Comparison of ENCODE assay signal across 18 mouse cellular contexts in the genomic region with DNA sequence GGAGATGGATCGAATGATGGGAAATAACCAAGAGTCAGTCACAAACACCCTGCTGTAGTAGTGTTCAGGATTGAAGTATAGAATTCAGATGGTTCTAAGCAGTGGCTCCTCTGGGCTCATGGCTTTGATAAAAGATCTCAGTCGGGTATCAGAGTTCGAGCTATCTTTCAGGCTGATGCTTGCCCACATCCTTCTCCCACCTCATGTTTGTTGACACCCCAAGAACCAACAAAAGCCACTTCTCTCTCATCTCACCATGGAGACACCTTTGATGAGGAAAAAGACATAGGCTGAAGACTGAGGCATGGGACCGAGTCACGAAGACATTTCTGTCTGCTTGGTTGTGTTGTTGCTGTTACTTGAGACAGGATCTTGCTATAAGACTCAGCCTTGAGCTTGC.
"Had no signal": no experiment of that assay in that cellular context is flagged by ENCODE, and none has a peak within 500 bp of the region (broad histone marks: within the 10 kb centered on the region; RNA-seq: fewer than 3 reads in every experiment).

No protein-coding gene starts in this region.

- H3K36me3 ChIP-seq: limb, embryonic 12.5 days; liver, embryonic 13.5 days; lung, embryonic 15.5 days; midbrain, embryonic 15.5 days had no signal

- H3K4me3 ChIP-seq: layer of hippocampus, adult 2 months; limb, embryonic 12.5 days; liver, embryonic 13.5 days; lung, embryonic 15.5 days; megakaryocyte, embryonic 14.5 days; midbrain, embryonic 15.5 days had no signal

- DNase-seq: kidney, adult 8-10 months; kidney, postnatal 4 days; liver; liver, embryonic 13.5 days; liver, postnatal 0 days; lung, postnatal 14 days; right cerebral cortex, adult 18-20 months; right cerebral cortex, postnatal 25 days; thymus, postnatal 36 days had no signal

- H3K27me3 ChIP-seq: limb, embryonic 12.5 days; liver, embryonic 13.5 days; lung, embryonic 15.5 days; midbrain, embryonic 15.5 days had no signal

- H3K4me2 ChIP-seq: limb, embryonic 12.5 days; liver, embryonic 13.5 days; lung, embryonic 15.5 days; midbrain, embryonic 11.5 days; midbrain, embryonic 15.5 days had no signal

- H3K9me3 ChIP-seq: limb, embryonic 12.5 days; liver, embryonic 13.5 days; lung, embryonic 15.5 days; megakaryocyte, embryonic 14.5 days; midbrain, embryonic 15.5 days had no signal

- H3K9ac ChIP-seq: limb, embryonic 12.5 days; liver, embryonic 13.5 days; liver, postnatal 0 days; lung, embryonic 15.5 days; midbrain, embryonic 15.5 days had no signal

- H3K27ac ChIP-seq: kidney, postnatal 0 days; layer of hippocampus, adult 2 months; limb, embryonic 12.5 days; liver, embryonic 13.5 days; lung, embryonic 15.5 days; macrophage; midbrain, embryonic 15.5 days had no signal

- ATAC-seq: intestine, postnatal 0 days; liver, postnatal 0 days; midbrain, embryonic 15.5 days had no signal
